Mouse (Mus musculus) left cerebral cortex, adult 2 months (tissue): Measurements from ENCODE around the gene Mctp1. TPM values are rescaled to one million over a fixed set of nuclear protein-coding genes. Genes with fewer than 3 reads are reported as not detected.

Experiments
- DNase-seq, 2 experiments: peaks; one replicate each; pipeline ENCODE4 v3.0.0; 2021 to 2022; ENCODE audit warnings: low spot score in 2 of 2, mixed read lengths in 1 of 2; ENCODE audit errors: extremely low spot score in 1 of 2
- H3K27ac ChIP-seq: fragments of 200-600 bp; 2 replicates; pipeline ENCODE4 v1.8.1; 2022
- H3K4me3 ChIP-seq: fragments of 200-600 bp; 2 replicates; pipeline ENCODE4 v1.8.1; 2022
- CTCF ChIP-seq: fragments of 200-600 bp; IDR thresholded peaks from 2 replicates; pipeline ENCODE4 v1.8.1; 2022; ENCODE audit warnings: antibody characterized with exemption, mild to moderate bottlenecking, moderate library complexity
- intact Hi-C: fragments of 180-260 bp; cut with DNase I; formaldehyde crosslinking; loops from one replicate; pipeline ENCODE4 v1.15.1; 2025
- total RNA-seq, 2 experiments: library from RNA; stranded (reverse); gene quantifications; 2 replicates each; pipeline ENCODE4 v1.2.3; 2021

The Mctp1 gene
- total RNA-seq, 2 experiments from 2014 or later = 38.9 to 46.2 TPM

DNA sequence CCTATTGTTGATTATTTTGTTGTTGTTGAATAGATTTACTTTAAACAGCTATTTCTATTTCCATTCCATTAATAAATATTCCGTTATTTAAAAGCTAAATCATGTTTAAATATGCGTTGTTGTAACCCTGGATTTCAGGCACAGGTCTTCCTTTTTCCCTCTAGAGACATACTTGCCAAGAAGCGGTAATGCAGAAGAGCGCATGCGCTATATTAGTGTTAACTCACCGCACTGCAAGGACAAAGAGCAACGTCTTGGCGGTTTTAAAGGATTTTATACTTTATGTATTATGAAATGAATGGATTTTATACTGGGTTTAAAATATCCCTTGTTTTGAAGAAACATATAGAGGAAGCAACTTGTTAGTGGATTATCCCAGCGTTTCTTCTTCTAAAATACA lies 418.6 kb downstream of the Mctp1 start:
- H3K4me3 ChIP-seq = no peak overlapping the region
- no peak for DNase-seq
- intact Hi-C loops = no loop called here
- TF ChIP-seq CTCF = no peak
- H3K27ac ChIP-seq = no peak overlapping the region

DNA sequence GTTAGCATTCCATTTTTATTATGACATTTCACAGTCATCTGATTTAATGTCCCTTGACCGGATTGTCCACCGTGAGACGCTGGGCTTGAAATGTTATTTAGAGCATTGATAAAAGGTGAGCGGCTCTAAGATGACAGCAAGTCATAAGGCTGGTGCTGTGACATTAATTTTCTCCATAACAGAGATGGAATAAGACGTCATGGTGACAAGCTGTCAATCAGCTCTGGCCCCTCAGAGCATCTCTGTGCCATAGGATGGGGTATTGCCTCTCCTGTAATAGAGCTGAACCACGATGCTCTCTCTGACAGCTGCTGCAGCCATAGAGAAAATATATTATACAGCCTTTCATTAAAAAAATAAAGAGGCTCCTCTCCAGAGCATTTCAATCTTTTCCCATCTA lies 419.5 kb downstream of the Mctp1 start:
- DNase-seq = no peak
- TF ChIP-seq CTCF = no peak
- Histone ChIP-seq H3K27ac (no peak overlapping the region), H3K4me3 (no peak overlapping the region)
- intact Hi-C loops = no loop called here

DNA sequence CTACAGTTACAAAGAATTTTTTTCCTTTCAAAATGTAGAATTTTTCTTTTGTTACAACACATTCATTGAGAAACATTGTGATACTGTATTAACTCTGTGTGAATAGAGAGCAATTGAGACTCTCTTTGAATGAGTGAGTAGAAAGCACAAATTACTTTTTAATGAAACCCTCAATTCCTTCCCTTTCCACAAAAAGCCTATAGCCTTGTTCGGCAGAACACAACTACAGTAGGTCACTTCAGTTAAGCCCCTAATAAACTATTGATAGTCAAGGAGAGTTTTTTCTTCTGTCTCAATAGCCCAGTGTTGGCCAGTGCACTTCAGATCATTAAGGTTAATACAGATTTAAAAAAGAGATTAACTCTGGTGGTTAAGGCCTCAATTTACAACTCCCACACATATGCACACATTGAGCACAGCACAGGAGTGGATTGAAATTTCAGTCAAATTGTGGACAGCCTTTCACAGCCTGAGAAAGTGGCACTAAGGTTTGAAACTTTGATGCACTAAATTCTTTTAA lies 424.6 kb downstream of the Mctp1 start:
- intact Hi-C loops = no loop called here
- H3K27ac ChIP-seq = no peak overlapping the region
- no peak overlapping the region for H3K4me3 ChIP-seq
- DNase-seq = no peak
- TF ChIP-seq CTCF = no peak

DNA sequence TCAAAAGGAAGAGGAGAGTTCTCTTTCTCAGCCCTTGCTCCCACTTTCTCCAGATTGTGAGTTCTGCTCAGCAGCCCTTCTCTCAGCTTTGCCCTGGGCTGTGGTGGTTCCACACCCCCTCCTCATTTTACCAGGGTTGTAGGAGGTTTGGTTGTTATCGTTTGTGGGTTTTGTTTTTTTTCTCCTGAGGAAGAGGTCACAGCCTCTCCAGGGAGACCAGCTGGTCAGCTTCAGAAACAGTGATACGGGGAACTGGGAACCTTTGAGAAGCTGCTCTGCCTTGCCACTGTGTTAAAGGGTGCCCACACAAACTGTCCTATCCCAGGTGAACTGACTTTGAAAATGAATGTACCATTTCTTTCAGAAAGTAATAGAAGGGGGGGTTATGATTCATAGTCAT lies 425.5 kb downstream of the Mctp1 start:
- no peak for TF ChIP-seq CTCF
- intact Hi-C loops = no loop called here
- no peak overlapping the region for H3K4me3 ChIP-seq
- no peak overlapping the region for H3K27ac ChIP-seq
- no peak for DNase-seq

DNA sequence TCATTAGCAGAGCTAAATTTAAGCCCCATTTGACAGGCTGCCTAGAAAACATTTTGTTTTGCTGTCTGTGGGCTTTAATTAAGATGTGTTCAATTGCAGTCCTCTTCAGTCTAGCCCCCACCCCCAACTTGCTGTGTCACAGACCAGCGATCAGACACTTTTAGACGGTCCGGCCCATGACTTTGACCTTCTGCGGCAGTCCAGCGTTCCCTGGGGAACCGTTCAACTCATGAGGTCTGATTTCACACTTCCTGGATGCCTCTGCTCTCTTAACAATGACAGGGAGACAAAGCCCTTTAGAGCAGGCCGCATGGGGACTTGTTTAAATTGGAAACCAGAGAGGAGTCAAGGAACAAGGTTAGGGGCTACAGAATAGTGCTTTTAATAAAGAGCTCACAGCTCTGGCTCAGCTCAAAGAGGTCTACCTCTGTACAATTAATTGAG lies 426.2 kb downstream of the Mctp1 start:
- peak in 1 of 2 experiments; percentile 24 for DNase-seq
- Histone ChIP-seq H3K27ac (no peak overlapping the region), H3K4me3 (no peak overlapping the region)
- no peak for TF ChIP-seq CTCF
- intact Hi-C loops = no loop called here

DNA sequence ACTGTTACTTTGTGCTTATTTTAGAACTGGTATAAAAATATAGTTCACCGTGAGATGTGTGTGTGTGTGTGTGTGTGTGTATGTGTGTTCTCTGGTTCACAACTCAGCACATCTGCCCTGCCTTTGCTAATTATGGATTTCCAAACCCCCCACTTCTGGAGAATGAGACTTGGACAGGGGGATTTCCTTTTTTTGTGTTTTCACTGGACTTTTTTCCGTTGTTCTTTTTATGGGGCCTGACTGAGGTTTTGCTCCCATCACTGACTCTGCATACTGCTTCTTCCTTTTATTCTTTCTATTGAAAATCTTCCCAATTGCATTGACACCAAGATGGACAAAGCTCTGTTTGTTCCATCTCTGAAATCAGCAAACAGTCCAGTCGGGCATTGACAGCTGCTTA lies 438.7 kb downstream of the Mctp1 start:
- intact Hi-C loops = no loop called here
- no peak for DNase-seq
- no peak overlapping the region for H3K4me3 ChIP-seq
- H3K27ac ChIP-seq = no peak overlapping the region
- no peak for TF ChIP-seq CTCF

DNA sequence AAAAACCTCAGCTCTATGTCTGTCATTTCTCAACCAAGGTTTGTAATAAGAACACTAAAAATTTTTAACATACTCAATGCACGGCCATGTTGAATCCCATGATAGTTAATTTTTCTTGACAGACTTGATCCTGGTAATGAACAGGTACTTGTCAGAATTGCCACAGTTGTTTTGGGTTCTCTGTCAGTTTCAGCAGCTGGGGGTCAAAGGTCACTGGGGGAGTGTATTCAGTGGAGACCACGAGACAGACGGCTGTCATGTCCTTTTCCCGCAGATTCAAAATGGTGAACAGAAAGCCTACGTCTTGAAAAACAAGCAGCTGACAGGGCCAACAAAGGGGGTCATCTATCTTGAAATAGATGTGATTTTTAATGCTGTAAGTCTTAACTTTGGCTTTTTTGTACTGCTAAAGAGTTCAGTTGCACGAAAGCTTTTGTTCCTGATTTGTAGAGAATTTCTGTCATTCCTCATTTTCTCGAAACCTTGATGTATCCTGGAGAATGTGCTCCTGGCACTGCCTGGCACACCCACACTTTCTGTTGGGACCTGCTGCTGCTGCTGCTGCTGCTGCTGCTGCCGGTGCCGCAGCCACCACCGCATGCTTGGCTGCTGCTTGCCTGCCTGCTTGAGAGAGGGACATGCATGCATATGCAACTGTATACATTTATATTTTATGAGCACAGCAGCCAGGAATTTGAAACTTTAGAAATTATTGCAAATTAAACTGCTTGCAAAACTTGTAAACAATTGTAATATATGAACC lies 440.8 kb downstream of the Mctp1 start:
- intact Hi-C loops = no loop called here
- no peak overlapping the region for H3K4me3 ChIP-seq
- no peak for TF ChIP-seq CTCF
- DNase-seq = no peak
- no peak overlapping the region for H3K27ac ChIP-seq

DNA sequence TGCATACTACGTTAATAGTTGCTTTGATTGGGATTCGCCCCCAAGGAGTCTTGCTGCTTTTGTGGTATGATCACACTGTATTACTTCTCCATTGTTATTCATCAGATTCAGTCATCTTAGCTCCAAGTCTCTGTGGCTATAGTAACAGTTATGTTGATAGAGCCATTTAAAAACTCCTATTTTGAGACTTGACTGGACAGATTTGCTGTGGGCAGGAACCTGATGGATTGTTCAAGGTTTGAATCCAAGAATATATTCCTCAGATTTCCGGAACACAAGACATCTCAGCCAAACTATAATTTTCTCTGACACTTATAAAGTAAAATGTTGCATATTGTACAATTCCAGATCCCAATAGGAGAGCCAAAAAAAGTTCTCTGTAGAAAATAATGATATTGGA lies 443.4 kb downstream of the Mctp1 start:
- intact Hi-C loops = no loop called here

DNA sequence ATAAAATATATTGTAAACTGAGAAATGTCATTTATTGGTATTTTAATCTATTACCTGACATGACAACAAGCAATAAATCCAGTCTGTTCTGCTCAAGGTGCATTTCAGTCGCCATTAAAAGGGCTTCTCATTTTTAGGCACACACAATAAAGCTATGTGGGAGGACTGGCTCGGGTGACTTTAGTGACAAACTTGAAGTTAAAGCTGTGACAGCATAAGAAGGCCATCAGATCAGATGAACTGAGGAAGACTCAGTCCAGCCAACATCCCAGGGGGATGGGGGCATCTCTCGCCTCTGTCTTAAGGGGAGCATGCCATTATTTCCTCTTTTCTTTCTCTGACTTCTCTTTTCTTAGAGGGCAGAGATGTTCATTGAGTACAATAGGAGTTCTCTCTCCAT lies 453.7 kb downstream of the Mctp1 start:
- intact Hi-C loops = no loop called here
- TF ChIP-seq CTCF = no peak
- no peak for DNase-seq
- Histone ChIP-seq H3K4me3 (no peak overlapping the region), H3K27ac (no peak overlapping the region)

More for the DNA sequence above, 443.4 kb downstream of the Mctp1 start:
- no peak for DNase-seq
- H3K27ac ChIP-seq = no peak overlapping the region
- no peak overlapping the region for H3K4me3 ChIP-seq
- TF ChIP-seq CTCF = no peak

DNA sequence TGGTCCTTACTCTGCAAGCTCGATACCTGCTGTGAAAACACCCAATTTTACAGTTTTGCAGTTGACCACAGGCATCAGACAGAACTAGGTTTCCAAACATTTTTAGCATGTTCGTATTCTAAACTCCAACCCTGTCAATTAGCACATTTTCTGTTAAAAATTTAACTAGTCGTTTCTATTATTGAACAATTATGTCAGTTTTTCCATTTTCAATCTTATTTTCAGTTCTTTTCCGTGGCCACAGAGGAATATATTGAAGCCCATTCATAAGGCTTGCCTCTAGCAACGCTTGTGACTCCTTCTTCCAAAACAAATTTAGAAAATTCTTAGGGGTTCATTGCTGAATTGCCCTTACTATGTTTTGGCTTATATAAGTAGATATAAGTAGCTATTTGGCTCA lies 456.4 kb downstream of the Mctp1 start:
- no peak overlapping the region for H3K27ac ChIP-seq
- intact Hi-C loops = loop anchor here (10.0 kb wide), 1 partner anchor 1344 kb away; no protein-coding TSS in a partner anchor
- no peak overlapping the region for H3K4me3 ChIP-seq
- no peak for TF ChIP-seq CTCF
- DNase-seq = no peak

DNA sequence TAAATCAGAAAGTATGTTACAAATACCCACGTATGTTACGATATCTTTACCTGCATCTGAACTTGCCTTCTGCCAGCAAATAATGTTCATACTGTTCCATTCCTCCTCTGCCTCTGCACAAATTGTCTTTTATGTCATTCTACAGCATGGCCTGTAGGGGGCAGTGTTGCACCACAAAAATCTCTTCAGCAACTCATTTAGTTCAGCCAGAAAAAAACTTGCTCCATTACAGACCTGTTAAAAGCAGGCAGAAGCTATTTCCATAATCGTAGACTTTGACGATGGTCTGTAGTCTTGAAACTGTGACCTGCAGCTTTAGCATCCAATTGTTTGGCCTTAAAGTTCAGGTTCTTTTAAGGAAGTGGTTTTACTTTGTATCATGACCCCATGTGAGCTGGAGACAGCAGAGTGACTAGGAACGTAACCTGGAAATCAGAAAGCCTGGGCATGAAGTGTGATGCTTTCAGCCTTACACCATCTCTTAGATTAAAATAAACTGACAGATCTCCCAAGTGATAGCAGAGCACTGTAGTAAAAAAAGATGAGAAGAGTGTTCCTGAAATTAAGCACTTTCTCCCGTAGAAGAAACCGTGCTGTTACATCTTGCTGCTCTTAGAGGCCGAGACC lies 460.4 kb downstream of the Mctp1 start:
- TF ChIP-seq CTCF = peak; percentile 95
- H3K27ac ChIP-seq = 0 out of 2 replicates have a peak overlapping the region, but pooled peaks have one; percentile 8
- no peak overlapping the region for H3K4me3 ChIP-seq
- peak; percentile 38 to 71 for DNase-seq
- intact Hi-C loops = loop anchor here (10.0 kb wide), 1 partner anchor 1340 kb away; no protein-coding TSS in a partner anchor

DNA sequence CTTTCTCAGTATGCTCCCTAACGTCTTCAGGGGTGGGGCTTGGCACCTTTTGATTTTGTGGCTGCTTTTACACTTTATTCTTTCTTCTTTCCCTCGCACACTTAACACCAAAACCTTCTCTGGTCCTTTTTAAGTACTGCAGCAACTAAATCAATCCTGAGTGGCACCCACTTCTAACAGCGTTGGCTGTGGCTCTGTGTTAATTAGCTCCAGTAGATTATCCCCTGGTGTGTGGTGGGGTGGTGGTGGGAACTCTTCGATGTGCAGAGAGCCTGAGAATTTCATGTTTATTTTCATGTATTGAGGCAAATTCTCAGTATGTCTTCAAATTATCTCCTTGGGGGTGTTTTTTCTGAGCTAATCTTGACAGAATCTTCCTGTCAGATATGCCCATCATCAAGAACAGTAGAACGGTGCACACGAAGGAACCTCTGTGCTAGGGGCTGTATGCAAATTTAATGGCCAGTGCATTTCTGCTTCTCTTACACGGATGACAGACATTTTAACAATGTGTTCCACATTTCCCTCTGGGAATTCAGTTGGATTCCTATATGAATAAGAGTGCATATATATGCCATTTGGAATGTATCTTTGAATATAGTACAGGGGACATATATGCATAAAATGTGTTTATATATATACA lies 466.2 kb downstream of the Mctp1 start:
- no peak overlapping the region for H3K27ac ChIP-seq
- intact Hi-C loops = no loop called here
- H3K4me3 ChIP-seq = no peak overlapping the region
- no peak for DNase-seq
- no peak for TF ChIP-seq CTCF
